Mouse (Mus musculus) heart, postnatal 25 days (tissue): ENCODE results near the gene Cacnb4. TPM values are rescaled to one million over a fixed set of nuclear protein-coding genes. Genes with fewer than 3 reads are reported as not detected.

Source experiments
- DNase-seq: peaks from one replicate; pipeline ENCODE4 v3.0.0; 2022; ENCODE audit warnings: low spot score
- intact Hi-C: fragments of 180-260 bp; cut with DNase I; formaldehyde crosslinking; loops from one replicate; pipeline ENCODE4 v1.15.1; 2025
- total RNA-seq, 2 experiments: library from RNA; stranded (reverse); gene quantifications; 2 replicates each; pipeline ENCODE4 v1.2.3; 2021

Cacnb4 gene
- total RNA-seq, 2 experiments from 2014 or later, result 0.36 to 1.2 TPM

DNA sequence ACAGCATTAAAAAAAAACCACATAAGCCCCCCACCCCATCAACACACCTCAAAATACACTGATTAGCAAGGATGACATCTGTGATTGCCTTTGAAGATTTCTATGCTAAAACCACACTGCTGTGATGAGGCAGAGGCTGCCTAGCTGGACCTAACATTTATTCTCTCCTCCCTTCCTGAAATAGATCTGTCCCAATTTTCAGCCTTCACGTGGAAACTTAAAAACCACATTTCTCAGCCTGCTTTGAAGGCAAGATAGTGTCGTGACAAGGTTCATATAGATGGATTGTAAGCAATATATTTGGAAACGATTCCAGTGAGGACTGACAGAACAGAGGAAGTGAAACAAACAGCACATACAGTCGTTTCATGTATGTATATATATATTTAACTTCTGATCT, 22.1 kb downstream of the Cacnb4 start:
- intact Hi-C loops, result no loop called here
- DNase-seq, result no peak

DNA sequence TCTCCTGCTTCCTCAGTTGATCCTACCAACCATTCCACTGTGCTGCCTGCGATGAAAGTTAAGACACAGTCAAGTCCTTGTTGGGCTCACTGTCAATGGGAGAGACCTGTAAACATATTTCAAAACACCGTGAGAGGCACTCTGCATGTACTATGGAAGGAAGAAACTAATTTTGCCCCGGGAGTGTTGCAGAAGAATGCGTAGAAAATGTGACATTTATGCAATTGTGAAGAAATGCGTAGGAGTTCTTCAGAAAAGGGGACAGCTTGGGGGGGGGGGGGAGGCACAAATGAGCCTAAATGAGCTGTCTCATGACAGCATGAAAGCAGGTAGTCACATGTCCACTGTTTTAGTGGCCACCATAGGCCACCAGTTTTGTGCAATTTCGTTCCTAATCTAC, 25.1 kb downstream of the Cacnb4 start:
- DNase-seq, result no peak
- intact Hi-C loops, result no loop called here

DNA sequence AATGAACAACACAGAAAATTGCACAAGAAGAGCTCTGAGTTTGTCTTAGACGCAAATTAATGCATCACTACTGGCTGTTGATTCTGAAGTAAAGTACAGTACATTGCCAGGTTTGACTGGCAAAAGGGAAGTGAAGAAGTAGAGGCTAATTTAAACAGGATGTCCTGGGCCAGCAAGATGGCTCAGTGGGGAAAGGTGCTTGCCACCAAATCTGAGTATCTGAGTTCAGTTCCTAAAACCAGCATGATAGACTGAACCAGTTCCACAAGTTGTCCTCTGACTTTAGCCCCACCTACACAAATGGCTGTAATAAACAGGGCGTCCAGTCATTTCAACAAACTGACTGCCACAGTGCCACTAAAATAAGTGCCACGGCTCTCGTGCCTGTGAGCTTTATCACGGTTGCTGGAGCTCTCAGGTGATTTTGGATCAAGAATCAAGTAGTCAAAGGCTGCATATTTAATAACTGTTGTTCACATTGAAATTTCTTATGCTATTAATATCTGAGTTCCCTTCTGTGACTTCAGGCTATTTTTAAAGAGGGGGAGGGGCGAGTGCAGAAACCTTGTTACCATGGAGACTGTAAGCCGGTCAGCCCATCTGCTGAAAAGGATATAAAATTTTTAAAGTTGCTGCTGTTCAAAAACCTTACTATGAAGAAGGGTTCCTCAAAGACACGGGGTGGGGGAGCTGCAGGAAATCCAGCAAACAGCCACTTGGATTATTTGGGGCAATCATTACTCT, 29.2 kb downstream of the Cacnb4 start:
- intact Hi-C loops, result no loop called here
- DNase-seq, result no peak

DNA sequence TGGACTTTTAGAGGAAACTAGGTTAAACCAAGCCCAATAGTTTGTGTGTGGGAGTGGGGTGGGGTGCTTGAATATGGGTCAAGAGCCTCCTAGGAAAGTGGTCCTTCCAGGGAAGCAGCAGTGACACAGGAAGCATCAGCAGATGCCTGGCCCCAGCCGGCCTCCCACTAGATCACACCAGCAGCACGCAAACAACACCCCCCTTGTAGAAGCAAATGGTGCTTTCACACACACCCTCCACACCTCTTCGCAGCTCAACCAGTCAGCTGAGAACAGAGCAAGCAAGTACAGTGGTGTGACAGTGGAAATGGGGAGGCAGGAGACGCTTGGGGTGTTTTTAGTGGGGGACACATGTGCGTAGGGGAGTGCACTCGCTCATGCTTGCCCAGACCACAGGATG, 33.0 kb downstream of the Cacnb4 start:
- intact Hi-C loops, result no loop called here
- no peak for DNase-seq

DNA sequence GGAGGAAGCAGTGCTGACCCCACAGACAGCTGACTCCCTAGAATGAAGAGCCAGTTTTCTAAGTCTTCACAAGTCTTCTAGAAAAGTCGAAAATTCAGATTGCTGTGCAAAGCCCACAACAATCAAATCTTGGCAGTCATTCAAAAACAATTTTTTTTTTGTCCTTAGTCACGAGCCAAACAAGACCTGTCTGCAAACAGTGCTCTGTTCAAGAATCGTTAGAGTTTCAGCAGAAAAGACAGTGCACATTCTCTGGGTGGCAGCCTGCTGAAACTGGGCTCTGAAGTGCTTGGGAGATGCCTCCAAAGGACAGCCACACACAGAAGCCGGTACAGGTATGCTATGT, 37.1 kb downstream of the Cacnb4 start:
- intact Hi-C loops, result loop anchor here (10.0 kb wide), 1 partner anchor 95 kb away; no protein-coding TSS in a partner anchor
- no peak for DNase-seq

DNA sequence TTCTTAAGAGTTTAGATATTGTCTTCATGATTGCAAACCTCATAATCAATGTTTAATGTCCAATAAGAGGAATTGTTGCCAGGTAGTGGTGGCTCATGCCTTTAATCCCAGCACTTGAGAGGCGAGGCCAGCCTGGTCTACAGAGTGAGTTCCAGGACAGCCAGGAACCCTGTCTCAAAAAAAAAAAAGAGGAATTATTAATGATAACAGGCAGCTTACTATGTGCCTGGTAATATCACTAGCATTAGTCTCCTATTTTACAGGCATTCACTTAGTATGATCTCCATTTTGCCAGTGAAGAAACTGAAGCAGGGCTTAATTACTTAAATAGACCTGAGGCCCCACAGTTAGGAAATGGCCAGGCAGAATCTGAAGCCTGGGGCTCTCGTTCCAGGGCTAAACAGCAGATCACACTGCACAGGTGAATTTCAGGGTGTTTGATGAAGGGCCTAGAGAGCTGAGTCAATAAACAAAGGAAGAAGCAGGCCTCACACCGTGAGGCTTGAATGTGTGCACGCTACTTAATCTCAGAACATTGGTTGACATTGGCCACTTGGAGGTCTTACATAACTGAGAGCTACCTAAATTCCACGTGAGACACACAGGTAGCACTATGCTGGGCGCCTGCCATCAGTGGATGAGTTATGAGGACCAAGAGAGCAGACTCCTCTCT, 37.6 kb downstream of the Cacnb4 start:
- DNase-seq, result no peak
- intact Hi-C loops, result loop anchor here (10.0 kb wide), 1 partner anchor 96 kb away; no protein-coding TSS in a partner anchor

DNA sequence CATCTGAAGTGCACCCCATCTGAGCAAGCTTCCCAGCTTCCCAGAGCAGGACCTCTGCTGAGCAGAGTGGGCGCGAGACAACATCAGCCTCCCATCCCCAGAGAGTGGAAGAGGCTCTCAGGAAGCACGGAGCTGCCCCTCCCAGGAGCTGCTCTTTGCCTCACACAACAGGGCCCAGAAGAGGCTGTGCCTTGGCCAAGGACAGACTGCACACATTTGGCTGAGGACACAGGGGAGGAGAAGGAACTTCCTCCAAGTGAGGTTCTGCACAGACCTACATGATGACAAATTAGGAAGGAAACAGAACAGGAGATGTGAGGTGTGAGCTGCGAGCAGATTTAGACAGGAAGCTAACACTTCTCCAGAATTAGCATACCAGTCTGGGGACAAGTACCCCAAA, 38.4 kb downstream of the Cacnb4 start:
- intact Hi-C loops, result loop anchor here (10.0 kb wide), 1 partner anchor 97 kb away; no protein-coding TSS in a partner anchor
- DNase-seq, result no peak

DNA sequence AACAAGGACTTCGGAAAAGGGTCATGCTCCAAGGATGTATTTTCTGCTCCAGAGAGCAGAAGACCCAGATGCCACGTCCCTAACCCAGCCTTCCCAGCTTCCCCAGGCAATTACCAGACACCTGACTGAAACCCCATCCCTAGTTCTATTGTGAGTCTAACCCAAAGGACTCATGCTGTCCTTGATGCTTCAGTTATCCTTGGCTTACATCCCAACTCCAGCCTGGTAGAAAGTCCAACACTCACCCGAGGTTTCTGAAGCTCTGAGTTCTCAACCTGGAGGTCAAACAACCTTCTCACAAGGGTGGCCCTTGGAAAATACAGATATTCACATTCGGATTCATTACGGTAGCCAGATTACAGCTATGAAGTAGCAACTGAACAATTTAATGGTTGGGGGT, 40.6 kb downstream of the Cacnb4 start:
- intact Hi-C loops, result loop anchor here (10.0 kb wide), 1 partner anchor 99 kb away; no protein-coding TSS in a partner anchor
- DNase-seq, result no peak

DNA sequence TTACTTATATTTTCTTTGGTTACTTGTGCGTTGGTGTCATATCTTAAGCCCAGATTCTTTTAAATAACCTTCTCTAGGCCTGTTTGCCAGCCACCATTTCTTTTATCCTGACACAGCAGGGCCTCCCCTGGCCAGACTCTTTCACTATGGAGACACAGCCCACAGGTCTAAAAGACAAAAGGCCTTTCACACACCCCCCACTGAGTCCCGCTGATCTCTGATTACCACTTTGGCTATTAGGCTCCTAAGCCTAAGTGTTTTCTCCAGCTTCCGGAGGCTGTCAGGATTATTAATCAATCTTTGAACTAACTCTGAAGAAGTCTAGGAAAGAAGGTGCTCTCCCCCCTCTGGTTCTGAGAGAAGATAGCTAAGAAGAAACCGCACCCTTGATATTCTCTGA, 41.3 kb downstream of the Cacnb4 start:
- intact Hi-C loops, result loop anchor here (10.0 kb wide), 1 partner anchor 99 kb away; no protein-coding TSS in a partner anchor
- no peak for DNase-seq

DNA sequence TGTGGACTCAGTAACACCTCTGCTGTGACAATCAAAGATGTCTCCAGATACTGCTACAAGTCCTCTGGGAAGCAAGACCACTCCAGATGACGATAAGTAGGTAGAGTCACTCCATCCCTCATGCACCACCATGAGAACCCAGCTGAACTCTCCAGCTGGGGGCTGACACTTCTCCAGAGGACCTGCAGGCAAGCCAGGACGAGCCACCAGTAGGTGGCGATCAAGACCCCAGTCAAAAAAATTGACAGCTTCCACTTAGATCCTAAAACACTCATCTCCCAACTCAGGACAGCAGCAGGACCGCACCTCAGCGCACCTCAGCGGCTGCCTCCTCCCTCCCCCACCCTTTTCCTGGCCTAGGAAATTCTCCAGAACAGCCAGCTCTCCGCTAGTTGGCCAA, 43.8 kb downstream of the Cacnb4 start:
- no peak for DNase-seq
- intact Hi-C loops, result loop anchor here (5.0 to 10.0 kb wide), 2 partner anchors 44 to 102 kb away; partner anchors contain the start of gene Cacnb4

DNA sequence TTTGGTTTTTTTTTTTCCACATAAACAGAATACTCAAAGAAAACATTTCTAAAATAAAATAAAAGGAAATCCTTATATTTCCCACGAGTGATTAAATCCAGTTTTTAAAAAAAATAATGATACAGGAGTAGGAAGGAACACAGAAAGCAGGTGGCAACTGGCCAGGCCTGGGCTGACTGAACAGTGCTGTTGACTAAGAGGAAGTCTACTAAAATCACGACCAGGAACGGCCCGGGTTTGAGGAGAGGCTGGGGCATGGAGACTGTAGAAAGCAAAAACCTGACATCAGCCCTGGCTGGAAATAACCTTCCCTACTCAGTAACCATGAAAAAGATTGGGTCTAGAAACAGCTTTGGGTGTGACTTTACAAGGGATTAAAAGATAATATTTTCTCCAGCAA, 48.4 kb downstream of the Cacnb4 start:
- no peak for DNase-seq
- intact Hi-C loops, result no loop called here

DNA sequence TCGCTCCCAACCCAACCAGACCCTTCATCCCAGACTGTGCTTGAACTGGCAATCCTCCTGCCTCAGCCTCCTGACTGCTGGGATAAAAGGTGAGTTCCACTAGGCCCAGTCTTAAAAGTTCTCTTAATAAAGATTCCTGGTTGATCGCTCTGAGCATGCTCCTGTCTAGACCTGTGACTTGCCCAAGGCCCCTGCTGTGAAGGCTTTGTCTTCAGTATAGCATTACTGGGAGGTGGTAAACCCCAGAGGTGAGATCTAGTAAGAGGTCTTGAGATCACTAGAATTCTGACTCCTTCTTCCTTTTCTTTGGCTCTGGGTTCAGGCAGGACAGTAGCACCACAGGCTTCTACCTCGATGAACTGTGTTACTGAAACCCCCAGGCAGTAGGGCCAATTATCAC, 50.4 kb downstream of the Cacnb4 start:
- no peak for DNase-seq
- intact Hi-C loops, result no loop called here

DNA sequence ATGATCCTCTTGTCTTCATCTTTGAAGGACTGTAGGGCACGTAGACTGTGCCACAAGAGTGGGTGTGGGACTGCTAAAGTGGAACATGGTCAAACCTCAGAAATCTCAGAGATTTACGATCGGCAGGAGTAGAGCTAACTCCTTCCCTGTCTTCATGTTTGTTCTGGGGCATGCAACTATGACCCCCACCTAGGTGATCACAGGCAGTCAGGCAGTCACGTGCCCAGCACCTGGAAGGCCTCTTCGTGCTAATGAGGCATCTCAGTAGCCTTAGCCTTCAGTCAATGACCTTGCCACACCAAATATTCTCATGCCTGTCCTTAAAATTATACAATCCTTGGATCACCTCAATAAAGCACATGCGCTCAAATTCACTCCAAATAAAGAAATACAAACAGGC, 50.9 kb downstream of the Cacnb4 start:
- intact Hi-C loops, result no loop called here
- no peak for DNase-seq

DNA sequence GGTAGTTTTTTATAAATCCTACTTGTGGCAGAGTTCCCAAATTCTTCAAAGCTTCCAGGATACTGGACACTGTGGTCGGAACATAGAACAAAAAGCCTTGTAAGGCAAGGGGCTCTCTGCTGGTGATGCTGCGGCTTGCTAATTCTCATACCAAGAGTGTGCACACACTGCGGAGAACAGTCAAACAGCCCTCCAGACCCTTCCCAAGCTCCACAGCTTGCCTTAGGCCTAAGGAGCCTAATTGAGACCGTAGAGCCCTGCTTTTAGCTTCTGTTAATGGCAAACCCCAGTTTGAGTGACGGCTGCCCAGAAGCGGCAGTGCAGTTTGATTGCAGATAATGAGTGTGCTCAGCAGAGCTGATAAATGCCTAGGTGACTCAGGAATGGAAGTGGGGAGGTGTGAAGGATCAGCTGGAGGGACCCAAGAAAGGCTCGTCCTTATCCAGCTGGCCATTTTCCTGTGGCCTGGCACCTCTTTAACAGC, 52.7 kb downstream of the Cacnb4 start:
- no peak for DNase-seq
- intact Hi-C loops, result no loop called here

DNA sequence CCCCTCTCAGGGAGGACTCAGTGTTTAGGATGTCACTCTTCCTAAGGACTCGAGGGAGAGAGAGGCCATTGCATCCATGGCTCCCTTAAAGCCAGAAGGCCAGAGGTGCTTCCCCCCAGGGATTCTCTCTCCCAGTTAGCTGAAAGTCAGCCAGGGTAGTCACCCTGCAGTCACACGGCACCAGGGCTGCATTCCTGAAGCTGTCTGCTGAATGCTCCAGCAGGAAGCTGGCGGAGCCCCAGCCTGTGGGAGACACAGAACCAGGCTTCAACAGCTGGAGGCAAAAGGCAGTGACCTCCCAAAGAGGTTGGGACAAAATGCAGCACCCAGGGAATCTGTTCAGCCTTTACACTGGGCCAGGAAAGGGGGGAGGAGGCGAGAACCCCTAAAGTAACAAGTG, 53.2 kb downstream of the Cacnb4 start:
- DNase-seq, result peak; percentile 44

DNA sequence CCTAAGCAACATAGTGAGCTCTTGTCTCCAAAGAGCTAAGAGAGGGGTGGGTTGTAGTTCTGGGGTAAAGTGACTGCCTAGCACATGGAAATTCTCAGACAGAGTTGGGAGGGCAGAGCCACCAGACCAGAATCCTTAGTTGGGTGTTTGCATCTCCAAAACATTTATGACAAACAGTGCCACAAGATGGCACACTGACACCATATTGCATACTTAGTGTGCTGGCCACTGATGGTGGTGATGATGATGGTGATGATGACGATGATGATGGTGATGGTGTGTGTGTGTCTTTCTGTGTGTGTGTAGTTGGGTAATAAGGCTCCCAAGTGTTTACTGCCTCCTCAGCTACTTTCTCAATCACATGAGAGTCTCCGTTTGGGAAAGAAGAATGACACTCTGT, 54.0 kb downstream of the Cacnb4 start:
- DNase-seq, result no peak
- intact Hi-C loops, result no loop called here

More for the DNA sequence above, 53.2 kb downstream of the Cacnb4 start:
- intact Hi-C loops, result no loop called here

DNA sequence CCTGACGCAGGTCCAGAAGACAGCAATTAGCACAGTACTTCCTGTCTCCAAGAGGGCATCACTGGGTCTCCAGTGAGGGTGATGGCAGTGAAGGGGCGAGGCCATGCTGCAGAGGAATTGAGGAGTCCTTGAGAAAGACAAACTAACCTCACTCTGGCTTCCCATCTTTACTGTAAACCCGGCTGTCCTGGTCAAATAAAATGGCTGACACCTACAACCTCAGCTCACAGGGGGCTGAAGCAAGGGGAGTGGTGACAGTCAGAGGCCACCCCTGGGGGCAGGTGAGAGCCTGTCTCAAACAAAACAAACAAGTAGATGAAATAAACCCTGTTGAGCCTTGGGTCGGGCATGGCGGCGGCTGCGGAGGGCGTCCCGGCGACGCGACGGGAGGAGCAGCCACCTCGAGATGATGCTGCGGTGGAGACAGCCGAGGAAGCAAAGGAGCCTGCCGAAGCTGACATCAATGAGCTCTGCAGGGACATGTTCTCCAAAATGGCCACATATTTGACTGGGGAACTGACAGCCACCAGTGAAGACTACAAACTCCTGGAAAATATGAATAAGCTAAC, 57.1 kb downstream of the Cacnb4 start:
- intact Hi-C loops, result no loop called here
- no peak for DNase-seq

DNA sequence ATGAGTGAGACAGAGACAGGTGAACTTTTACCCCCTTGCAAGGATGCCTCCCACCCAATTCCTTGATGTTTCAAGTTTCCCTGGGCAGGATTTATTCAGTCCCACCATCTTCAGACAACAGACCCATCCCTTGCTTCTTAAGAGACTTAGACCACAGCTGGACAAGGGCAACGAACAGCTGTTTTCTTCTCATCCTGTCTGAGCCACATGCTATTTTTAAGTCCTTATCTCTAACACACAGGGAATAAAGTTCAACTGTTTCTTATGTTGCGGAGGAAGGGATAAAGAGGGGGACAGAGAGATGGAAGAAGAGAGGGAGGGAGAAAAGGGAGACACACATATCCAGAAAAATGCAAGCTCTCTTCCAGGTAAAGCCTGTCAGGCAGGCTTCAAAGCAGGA, 57.8 kb downstream of the Cacnb4 start:
- no peak for DNase-seq
- intact Hi-C loops, result no loop called here

DNA sequence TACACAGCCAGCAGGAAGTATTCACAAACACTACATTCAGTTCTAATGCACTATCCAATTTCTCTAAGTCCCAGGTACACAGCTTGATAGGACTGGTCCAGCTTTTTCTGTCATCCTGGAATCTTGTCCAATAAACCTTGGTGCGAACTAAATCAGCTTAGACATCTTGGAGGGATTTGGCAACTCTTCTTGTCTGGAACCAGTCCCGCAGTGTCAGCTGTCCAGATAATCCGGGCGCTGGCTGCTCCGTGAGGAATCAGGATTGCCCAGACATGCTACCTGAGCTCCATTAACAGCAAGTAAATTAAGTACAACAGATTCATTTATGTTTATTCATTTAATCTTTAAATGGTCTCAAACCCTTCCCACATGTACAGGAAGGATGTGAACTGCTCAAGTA, 61.2 kb downstream of the Cacnb4 start:
- DNase-seq, result no peak
- intact Hi-C loops, result no loop called here

DNA sequence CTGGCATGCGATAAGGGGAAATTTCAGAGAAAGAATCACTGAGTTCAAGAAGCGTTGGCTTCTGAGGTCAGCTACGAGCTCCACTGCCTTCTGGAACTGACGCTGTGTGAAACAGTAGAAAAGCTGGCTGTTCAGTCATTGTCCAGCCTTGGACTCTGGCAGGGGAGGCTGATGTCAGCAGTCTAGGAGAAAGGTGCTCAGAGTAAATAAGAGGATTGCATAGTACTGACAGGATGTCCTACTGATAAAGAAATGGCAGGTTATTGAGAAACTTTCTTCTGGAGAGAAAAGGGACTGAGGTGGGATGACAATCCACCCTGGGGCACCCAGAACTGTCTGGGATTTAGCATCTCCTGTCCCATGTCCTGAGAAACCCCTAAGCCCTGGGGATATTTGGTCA, 62.7 kb downstream of the Cacnb4 start:
- intact Hi-C loops, result no loop called here
- DNase-seq, result no peak

DNA sequence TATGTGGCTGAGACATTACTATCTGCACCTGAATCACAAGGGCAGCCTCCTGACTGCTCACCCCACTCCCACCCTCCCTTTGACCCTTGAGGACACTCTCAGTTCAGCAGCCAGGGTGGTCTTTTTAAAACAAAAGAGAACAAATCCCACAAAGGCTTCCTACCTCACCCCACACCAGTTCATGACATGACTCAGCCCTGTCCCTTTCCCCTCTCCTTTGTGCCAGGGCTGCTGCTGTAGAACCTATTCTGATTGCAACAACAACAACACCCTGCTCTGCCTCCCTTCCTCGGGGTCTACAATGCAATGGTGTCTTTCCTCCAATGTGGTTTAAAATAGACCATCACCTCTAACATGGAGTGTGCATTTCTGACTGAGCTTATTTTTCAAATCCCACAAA, 67.1 kb downstream of the Cacnb4 start:
- intact Hi-C loops, result loop anchor here (5.0 kb wide), 1 partner anchor 387 kb away; no protein-coding TSS in a partner anchor
- no peak for DNase-seq
